Mouse (Mus musculus): ENCODE measurements around the gene Rab3c.

Gene Rab3c

DNA sequence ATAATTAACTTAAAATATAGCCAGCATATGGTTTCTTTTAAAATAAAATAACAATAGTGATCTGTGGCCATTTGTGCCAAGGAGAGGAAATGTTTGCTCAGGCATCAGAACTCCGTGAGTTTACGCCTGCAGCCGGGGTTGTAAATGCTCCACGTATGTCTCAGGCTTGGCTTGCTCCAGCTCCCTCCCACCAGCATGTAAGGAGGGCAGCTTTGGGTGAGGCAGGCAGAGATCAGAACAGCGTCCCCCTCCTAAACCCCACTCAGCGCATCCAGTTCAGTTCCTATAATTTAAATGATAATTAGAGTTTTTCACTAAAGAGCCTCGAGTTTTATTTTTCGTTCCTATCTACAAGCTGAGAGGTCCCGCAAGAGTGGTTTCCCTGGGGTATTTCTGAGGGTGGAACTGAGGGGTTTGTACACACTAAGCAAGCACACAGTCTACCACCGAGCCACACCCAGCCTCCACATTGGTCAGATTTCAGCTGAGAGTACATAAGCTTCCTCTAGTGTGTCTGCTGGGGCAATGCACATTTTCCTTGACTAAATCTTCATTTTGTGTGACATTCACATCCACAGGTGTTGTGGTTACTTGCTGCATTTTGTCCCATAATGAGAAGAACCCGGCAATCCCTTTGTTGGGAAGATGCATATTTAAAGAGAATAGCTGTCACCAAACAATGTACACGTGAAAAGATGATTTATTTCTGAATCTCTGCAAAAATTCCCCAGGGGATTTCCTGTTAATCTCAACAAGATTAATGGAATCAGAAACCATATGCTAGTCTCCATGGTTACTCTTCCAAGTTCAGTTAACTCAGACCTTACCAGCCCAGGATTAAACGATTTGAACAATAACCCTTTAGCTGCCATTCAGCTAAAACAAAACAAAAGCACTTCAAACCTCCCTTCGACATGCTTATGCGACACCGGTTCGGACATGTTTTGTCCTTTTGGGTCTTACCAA, 186.8 kb downstream of the Rab3c start:
- DNase-seq = no peak

DNA sequence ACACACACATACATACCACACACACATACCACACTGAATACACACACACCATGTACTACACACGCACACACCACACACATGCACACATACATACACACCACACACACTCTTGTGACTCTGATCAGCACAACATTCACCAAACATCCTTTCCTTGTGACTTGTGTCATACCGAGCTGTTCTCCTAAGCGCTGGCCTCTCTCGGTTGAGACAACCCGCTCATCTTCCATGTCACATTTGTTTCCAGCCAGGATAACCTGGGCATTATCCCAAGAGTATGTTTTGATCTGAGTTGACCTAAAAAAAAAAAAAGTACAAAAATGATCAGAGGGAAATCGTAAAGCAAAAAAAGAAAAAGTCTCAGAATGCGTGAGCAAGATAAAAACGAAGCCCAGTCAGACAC, 196.8 kb downstream of the Rab3c start:
- DNase-seq = no peak

DNA sequence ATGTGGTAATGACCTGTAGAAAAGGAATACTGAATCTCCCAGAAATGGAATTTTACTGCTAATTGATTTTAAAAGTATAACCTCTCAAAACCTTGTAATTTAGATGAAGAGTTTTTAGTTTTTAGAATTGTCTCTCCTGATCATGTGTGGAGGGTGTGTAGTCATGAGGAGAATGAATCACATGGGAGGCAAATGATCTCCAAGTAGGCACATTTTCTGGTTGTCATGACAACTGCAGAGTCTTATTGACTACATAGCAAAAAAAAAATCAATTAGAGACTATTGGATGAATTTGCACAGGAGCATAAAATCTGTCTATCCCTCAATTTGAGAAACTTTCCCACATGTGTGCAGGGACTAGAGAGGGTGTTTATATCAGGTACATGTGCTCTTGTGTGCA, 199.6 kb downstream of the Rab3c start:
- no peak for DNase-seq

DNA sequence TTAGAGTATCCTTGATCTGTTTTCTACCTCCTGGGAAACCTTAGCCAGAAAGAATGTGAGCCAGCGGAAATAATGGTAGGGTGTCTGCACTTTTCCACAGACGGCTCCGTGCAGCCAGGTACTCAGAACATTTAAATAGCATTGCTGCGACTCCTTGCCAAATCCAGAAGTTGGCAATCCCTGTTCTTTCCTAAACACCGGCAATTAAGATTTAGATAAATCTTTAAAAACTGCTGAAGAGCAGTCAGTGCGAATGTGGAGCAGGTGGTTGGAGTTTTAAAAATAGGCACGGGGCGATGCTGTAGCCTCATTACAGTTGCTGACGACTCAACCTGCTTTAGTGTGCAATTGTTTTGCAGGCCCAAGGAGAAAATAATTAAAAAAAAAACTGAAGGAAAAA, 205.2 kb downstream of the Rab3c start:
- DNase-seq = no peak

DNA sequence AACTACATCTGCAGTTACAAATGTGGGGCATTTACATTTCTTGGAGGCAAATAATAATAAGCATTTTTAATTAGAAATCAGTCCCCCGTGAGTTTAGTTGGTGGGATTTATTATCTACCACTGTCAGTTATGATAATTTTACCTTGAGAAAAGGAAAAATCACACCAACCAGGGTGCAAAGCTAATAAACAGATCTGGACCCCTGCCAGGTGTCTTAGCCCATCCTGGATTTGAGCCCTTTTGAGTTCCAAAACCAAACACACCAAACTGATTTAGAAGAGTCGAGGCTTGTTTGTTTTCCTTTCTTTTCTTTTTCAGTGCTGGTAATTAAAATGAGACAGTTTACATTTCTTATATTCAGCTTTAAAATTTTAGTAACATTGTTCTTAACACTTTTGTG, 206.6 kb downstream of the Rab3c start:
- no peak for DNase-seq

DNA sequence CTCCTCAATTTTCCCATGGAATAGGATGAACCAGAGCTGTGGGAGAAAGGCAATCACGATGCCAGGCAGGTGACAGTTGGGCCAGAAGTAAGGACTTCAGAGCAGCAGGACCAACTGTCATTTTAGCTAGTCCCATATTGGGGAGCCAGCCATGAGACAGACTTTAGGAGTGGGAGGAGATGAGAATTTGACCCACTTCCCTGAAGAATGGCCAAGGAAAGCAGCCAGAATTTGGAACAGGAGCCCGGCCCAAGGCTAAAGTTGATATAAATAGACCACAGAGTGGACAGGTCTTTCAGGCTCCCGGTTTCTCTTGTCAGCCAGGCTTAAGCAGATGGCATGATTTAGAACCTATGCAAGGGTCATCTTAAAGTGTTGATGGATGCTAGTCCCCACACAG, 213.6 kb downstream of the Rab3c start:
- no peak for DNase-seq

DNA sequence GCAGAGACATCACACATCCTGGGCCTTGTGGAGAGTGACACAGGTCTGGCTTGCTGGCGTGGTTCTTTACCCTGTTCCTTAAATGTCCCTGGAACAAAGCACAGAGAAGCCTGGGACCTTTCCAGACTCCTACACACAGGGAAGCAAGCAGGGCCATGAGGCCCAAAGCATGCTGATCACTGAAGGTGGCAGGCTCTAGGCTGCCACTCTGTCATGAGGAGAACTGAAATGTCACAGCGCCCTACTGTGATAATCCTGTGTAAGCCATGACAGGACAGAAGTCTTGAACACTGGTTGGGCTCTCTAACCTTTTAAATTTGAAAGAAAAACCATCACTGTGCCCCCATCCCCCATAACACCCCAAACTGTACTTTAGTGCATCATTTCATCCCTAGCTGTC, 214.1 kb downstream of the Rab3c start:
- DNase-seq = no peak

DNA sequence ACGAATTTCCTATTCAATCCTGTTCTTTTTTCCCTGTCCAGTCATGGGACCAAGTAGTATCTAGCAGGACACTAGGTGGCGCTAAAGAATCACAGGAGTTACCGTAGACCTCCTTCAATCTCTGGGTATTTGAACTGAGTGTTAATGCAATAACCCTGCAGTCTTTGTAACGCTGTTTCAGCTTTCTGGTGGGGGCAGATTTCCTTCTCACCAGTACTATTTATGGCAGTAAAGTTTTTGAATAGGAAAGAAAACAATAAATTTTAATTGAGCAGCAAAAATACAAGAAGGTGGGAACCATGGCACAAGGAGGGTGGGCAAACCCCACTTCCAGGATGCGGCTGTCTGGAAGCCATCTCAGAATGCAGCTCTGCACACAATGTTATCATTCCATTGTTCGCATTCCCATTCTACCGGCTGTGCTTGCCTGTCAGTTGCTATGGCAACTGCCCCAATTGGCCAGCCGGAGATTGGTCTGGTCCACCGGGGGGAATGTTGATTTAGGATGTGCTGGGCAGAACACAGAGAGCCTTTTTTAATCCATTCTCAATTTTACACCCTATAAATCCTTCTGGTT, 217.9 kb downstream of the Rab3c start:
- peak in 1 of 2 experiments; percentile 70 for DNase-seq

DNA sequence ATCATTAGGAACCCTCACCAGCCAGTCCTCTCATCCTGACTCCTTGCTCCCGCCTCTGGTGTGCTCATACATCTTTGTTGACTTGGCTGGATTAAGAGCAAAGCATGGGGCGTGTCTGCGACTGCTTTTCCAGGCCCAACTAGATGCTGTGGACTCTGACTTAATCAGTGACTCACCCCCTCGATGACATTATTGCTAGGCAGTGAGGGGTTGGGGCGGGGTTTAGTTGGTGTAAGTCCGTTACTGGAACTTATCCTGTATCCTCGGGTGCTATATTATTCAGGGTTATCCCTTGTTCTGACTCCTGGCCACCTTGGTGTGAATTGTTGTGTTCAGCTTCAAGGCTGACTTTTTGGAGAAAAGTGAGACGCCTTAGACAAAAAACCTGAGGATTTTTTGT, 218.5 kb downstream of the Rab3c start:
- DNase-seq = no peak

DNA sequence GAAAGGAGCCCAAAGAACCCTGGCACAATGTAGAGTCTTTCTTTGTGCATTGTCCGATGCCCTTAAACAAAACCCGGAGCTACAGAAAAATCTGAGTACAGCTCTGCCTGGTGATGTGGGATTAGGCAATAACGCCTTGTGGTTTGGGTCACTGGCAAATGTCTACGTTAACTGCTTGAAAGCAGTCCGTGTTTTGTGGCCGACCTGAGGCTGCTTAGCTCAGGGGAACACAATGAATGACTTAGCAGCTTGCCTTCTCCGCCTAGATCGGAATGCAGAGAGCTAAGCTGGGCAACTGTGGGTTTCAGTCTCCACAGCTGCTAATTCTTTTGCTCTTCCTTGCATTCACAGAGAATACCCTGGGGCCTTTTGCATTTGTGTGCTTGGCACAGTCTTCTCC, 226.3 kb downstream of the Rab3c start:
- no peak for DNase-seq

DNA sequence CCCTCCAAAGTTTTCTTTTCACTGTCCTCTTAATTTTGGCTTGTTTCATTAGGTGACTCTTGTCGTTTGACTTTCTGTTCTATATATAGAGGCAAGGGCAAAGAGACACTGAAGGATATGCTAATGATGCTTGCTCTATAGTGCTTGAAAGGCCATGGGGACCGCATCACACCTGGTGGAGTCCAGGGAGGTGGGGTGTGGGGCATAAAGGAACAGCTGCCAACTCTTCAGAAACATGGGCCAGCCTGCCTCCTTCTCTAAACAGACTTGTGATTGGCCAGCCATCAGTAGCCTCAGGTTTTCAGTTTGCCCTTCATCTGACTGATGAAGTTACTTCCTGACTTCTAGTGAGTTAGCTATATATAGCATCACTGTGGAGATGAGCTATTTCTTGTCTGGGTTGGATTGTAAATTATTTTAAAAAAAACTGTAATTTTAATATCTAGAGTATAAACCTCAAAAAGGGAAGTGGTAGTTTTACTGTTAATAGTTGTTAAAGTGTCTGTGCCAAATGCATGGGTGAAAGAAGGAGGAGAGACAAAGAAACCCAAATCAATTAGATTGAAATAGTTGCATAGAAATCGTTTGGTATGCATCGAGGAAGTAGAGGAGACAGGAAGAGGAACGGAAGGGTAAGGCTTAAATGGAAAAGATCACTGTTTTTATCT, 231.9 kb downstream of the Rab3c start:
- no peak for DNase-seq

DNA sequence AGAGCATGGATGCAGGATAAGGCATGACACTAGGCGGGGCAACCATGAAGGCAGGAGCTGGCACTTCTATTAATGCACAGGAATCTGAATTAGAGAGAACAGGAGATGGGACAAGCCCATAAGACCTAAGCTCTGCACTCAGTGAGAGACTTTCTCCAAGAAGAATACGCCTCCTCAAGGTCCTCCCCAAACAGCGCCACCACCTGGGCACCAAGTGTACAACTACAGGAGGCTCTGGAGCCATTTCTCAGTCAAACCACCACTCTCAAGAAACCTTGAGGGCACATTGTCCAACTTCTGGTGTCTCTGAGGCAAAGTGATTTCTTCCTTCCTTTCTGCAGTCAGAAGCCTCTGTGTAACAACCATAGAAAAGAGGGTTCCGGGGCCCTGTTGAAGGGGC, 236.4 kb downstream of the Rab3c start:
- no peak for DNase-seq

DNA sequence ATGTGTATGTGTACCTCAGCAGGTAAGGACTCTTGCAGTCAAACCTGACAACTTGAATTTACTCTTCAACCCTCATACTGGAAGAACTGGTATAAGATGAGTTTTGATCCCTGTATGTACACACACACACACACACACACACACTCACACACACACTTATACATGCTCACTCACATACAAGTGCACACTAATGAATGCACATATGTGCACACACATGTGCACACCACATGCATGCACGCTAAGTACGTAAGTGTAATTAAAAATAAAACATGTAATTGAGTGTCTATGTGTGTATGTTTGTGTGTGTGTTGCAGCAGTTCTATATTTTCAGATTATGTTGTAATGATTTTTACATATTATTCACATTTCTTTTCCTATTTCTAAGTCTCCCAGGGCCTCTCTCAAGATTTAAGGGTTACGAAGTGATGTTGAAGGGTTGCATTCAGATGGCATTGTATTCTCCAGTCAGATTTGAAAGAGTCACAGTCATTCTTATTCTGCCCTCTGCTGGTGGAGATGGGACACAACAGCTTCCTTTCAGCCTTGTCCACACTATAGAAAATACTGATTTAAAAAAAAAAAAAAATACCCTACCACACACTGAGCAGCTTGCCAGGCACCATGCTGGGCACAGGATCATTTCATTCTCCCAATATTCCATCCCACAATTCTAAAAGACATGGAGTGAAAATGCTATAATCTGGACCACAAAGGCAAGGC, 240.9 kb downstream of the Rab3c start:
- peak in 1 of 2 experiments; percentile 47 for DNase-seq

DNA sequence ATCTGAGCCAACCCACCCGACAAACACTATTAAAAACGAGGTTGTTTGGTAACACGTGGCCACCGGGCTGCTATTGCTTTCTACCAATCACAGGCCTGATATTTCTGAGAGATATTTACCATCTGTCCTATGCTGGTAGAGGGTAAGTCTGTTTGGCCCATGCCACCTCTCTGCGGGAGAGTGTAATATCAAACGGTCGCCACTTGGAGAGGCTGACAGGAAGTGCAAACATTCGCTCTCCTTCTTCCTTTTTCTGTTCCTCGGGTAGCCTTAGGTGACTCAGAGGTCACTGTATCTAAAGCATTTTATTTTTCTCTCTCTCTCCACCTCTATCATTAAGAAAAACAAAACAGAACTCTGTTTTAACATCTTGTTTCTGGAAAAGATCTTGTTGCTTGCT, 241.6 kb downstream of the Rab3c start:
- DNase-seq = no peak

DNA sequence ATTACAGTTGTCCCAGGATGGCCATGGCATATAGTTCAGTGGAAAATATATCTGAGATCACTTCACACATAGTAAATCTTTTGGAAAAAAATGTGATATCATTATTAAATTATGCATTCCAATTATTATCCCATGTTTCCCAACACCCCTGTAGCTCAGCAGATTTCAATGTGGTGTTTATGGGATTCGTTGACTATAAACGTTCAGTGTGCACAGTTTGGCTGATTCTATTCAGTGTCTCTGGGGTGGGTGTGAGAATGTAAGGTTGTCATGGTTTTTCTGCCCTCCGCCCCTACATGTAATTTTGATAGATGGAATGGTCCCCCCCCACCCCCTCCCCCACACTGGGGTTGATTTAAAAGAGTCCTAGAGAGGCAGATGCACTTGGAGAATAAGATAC, 242.3 kb downstream of the Rab3c start:
- DNase-seq = no peak

DNA sequence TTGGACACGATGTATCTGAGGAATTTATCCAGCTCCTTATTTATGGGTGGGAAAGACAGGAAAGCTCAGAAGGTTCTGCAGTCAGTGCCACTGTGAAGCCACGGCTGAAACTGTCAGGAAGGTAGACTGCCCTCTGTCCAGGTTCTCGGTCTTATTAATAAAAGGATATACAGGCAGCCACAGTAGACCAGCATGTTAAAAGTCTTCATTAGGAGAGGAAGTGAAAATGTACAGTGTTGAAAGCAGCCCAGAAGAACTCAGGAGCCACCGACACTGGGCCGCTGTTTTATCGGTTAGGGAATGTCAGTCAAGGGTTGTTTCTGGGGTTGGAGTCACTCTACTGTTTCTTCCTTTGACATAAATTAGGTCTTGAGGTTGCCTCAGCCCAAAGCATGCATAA, 245.9 kb downstream of the Rab3c start:
- no peak for DNase-seq

DNA sequence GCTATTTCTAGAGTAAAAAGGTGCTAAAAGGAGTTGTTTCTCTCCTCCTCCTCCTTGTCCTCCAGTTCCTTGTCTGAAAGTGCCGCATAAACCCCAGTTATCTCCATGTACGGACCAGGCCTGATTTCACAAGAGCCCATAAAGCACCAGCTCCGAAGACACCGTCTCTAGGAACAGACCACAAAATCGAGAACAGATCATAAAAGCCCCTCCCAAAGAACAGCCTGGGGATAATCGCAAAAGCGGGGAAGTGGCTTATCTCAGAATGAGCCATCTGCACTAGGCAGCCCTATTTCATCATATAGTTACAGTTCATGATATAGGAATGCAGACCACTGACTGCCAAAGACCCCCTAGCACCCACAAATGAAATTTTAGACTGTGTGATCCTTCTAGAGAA, 246.8 kb downstream of the Rab3c start:
- no peak for DNase-seq

DNA sequence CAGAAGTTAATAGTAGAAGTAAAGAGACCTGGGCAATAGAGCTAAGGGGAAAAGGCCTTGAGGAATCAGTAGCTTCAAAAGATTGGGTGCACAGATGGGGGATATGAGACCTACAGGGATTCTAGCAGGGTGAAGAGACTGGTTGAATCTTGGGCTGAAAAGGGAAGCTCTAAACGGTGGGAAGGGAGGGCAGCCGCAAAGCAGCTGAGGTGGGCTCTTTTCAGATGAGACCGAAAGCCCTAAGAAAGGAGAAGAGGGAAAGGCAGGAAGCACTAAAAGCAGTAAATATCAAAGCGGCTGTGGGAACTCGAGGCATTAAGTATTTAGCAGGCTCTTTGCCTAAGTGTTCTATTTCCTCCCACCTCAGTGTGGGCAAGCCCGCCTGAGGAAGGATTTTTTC, 248.9 kb downstream of the Rab3c start:
- DNase-seq = no peak

DNA sequence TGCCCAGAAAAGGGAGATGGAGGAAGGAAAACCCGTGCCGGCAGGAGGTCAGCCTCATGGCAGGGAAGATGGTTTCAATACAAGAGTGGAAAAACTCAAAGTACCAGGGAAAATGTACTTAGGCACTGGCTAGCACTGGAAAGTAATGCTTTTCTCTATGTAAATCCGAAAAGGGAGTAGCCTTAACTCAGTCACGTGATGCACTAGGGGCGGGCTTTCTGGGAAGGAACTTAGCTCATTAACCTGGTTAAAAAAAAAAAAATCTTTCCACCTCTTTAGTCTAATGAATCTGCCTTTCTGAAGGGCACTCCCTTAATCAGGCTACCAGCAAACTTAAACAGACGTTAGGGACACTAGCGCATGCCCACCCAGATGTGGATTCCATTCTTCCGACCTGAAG, 249.7 kb downstream of the Rab3c start:
- DNase-seq = no peak

DNA sequence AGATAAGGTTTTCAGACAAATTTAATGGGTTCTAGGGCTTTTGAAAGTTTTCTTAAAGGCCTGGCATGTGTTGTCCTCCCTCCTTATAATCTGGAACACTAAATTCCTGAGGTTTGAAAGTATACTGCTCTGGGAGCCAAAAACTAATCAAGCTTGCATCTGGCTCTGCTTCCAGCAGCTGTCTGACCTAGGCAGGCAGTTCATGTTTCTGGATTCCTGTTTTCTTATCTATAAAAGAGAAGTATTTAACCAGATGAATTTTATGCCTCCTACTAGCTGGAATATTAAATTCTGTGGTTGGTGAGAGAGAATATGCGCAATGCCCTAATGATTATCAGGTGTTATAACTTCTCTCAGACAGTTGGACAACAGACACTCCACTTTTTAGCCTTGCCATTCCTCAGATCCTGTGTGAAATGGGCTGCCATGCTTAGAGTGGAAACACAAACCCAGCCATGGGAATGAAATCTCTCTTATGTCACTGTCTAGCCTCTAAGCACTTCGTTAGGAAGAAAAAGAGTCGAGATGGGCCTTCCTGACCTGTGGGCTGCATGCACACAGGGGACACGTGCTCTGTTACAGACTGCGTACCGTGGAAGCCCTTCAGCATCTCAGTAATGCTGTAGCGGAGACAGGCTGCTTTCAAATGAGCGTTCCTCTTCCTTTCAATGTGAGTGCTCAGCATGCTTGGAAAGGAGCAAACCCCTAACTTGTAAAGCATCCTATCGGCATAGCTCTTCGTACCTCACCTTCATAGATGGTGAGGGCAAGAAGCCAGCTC, 256.2 kb downstream of the Rab3c start:
- DNase-seq = no peak

DNA sequence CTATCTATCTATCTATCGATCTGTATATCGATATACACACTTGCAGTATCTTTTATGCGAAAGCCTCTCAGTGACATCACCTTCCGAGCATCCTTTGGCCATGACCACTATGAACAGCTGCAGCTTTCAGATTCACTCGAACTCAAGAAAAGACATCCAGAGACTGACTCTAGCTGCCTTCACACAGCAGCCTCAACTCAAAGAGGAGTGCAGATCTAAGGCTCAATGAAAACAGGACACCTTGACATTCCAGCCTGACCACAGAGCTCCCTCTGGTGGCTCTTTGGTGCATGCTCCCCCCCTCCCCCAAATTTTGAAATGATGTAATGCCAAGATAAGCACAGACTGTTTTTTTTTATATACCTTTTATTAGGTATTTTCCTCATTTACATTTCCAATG, 257.8 kb downstream of the Rab3c start:
- peak in 1 of 2 experiments; percentile 15 for DNase-seq

DNA sequence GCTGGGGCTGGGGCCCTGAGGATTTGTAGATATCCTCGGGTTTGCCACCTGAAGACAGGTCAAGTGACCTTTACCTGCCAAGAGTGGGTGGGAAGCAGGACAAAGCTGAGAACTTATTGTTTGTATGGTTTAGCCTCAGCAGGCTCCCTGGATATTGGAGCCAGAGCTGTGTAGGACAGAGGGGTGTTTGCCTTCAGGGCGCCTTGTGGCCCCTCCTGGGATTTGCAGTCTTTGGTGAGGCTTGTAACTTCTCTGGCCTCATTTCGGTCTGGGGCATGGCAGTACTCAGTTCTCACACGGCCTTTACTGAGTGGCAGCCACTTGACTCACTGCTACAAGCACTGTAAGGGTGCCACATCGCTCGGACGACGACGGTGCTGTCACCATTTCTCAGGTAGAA, 261.0 kb downstream of the Rab3c start:
- DNase-seq = no peak

Measured in lung, postnatal 4 days (tissue).